Mouse (Mus musculus): ENCODE data around the gene Hmcn2.

Gene Hmcn2

GRCm38 (mm10) chr2:31304801-31305665 is 9.2 kb upstream of the Hmcn2 start:
- no peak for DNase-seq (ENCODE audit: extremely low read depth, insufficient read length, low spot score)

DNA sequence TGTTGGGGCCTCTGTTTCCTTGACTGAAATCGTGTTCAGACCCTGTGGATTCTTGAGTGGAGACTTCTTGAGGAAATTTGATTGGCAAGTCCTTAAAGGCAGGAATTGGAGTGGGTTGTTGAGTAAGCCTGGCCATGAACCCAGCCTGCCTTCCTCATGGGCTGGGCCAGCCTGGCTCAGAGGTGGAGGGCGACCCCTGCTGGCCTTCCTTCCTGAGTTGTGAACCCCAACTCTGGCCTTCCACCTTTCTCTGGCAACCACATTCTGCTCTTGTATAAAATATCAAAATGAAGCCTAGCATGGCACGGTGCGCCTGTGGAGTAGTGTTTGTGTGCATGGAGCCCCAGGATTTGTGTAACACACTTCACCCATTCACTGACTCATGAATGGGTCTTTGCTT is 8.5 kb upstream of the Hmcn2 start:
- no peak for DNase-seq (ENCODE audit: extremely low read depth, insufficient read length, low spot score)

DNA sequence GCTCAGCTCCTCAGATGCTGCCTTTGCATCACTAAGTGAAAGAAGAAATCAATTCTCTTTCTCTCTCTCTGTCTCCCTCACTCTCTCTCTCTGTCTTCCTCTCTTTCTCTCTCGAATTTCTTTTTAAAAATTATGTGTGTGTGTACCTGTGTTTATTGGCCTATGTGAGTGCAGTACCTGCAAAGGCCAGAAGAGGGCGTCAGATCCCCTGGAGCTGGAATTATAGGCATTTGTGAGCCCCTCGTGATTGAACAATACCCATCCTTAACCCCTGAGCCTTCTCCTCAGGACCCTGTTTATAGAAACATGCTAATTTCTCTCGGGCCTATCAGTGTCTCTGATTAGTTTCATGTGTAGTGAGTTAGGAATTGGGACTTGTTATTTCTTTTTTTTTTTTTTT is 6.0 kb upstream of the Hmcn2 start:
- no peak for DNase-seq (ENCODE audit: extremely low read depth, insufficient read length, low spot score)

DNA sequence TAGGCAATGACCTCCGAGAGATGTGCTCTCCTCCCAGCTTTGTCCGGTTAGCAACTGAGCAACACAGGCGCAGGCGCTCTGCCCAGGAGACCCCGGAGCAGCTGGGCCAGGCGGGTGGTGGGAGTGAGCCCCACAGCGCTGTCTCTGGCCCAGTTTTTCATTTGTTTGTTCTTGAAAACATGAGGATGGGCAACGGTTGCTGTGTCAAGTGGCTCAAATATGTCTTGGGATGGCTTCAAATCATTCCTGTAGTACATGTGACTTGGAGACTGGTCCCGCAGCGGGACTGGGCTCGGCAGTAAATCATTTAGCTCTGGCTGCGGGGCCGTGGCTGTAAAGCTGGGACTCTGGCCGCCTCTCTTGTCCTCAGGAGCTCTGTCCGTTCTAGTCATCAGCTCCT is 4.7 kb upstream of the Hmcn2 start:
- DNase-seq (ENCODE audit: extremely low read depth, insufficient read length, low spot score) = no peak

- DNase-seq (ENCODE audit: extremely low read depth, insufficient read length, low spot score) = no peak
Observed at GRCm38 (mm10) chr2:31318162-31318561, 3.9 kb downstream of the Hmcn2 start.

GRCm38 (mm10) chr2:31319200-31319599 is 5.0 kb downstream of the Hmcn2 start:
- DNase-seq (ENCODE audit: extremely low read depth, insufficient read length, low spot score) = no peak

- no peak for DNase-seq (ENCODE audit: extremely low read depth, insufficient read length, low spot score)
Observed at GRCm38 (mm10) chr2:31327186-31327585, 13.0 kb downstream of the Hmcn2 start.

- DNase-seq (ENCODE audit: extremely low read depth, insufficient read length, low spot score) = no peak
Observed at GRCm38 (mm10) chr2:31337706-31338330, 23.6 kb downstream of the Hmcn2 start.

GRCm38 (mm10) chr2:31339826-31340225 is 25.6 kb downstream of the Hmcn2 start:
- DNase-seq (ENCODE audit: extremely low read depth, insufficient read length, low spot score) = no peak

- DNase-seq (ENCODE audit: extremely low read depth, insufficient read length, low spot score) = no peak
Observed at GRCm38 (mm10) chr2:31341726-31342535, 27.7 kb downstream of the Hmcn2 start.

- DNase-seq (ENCODE audit: extremely low read depth, insufficient read length, low spot score) = no peak
Observed at GRCm38 (mm10) chr2:31346096-31346495, 31.9 kb downstream of the Hmcn2 start.

DNA sequence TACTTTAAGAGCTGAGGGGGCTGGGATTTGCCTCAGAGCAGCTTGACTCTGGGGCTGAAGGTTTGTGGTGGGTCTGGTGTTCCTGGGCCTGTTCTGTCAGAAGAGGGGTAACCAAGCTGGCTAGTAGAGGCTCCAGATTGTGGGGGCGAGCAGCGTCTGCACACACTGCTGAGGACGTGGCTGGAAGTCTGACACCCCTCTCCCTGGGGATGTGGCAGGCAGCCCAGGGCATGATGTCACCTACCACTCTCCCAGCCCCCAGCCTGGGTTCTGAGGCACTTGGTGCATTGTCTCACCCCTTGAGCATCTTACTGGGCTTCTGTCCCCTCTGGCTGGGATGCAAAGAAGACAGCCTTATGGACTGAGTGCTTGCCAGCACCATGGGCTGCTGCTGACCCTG is 34.2 kb downstream of the Hmcn2 start:
- DNase-seq (ENCODE audit: extremely low read depth, insufficient read length, low spot score) = no peak

GRCm38 (mm10) chr2:31348850-31349249 is 34.6 kb downstream of the Hmcn2 start:
- no peak for DNase-seq (ENCODE audit: extremely low read depth, insufficient read length, low spot score)

DNA sequence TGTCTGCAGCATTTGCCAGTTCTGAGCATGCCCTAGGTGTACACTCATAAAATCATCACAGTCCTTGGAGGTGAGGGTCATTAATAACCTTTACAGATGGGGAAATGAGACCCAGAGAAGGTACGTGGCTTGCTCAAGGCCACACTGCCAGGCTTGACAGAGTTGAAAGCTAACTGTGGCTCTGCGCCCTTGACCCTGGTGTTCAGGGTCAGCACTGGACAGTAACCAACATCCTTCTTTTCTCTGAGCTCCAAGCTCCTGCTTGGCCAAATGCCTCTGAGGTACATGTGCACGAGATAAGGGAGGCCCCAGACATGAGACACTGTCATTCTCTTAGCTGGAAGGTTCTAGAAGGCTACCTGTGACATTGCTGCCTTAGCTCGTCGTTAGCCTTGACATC is 42.6 kb downstream of the Hmcn2 start:
- DNase-seq (ENCODE audit: extremely low read depth, insufficient read length, low spot score) = no peak

- DNase-seq (ENCODE audit: extremely low read depth, insufficient read length, low spot score) = no peak
Observed at GRCm38 (mm10) chr2:31359316-31359715, 45.1 kb downstream of the Hmcn2 start.

GRCm38 (mm10) chr2:31367186-31367585 is 53.0 kb downstream of the Hmcn2 start:
- no peak for DNase-seq (ENCODE audit: extremely low read depth, insufficient read length, low spot score)

DNA sequence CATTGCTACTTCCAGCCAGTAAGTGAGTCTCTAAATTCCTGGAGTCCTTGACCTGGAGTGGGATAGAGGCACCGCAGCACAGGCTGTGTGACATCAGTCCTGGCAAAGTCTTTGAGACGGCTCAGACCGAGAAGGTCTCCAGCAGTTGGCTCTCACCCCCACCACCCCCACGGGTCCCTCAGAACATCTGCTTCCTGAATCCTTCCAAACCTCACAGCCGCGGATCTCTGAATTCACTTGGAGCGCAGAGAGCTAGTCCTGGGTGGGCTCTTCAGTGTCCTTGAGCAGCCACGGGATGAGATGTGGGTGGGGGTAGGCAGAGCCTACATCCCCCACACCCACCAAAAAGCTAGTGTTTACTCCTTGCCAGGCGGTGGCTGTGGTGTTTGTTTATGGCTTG is 57.2 kb downstream of the Hmcn2 start:
- no peak for DNase-seq (ENCODE audit: extremely low read depth, insufficient read length, low spot score)

DNA sequence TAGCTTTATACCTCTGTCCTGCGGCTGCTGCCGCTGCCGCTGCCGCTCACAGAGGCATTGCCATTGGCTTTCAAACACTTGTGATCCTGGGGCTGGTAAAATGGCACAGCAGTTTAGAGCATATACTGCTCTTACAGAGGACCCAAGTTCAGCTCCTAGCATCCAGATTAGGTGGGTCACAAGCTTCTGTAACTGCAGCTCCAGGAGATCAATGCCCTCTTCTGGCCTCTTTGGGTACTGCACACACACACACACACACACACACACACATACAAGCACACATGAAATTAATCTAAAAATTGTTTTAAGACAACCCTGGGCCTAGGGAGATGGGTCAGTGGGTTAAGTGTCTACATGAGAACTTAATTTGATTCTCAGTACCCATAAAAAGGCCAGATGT is 58.0 kb downstream of the Hmcn2 start:
- DNase-seq (ENCODE audit: extremely low read depth, insufficient read length, low spot score) = no peak

GRCm38 (mm10) chr2:31374415-31374814 is 60.2 kb downstream of the Hmcn2 start:
- no peak for DNase-seq (ENCODE audit: extremely low read depth, insufficient read length, low spot score)

- no peak for DNase-seq (ENCODE audit: extremely low read depth, insufficient read length, low spot score)
Observed at GRCm38 (mm10) chr2:31376057-31376456, 61.8 kb downstream of the Hmcn2 start.

GRCm38 (mm10) chr2:31377481-31377880 is 63.3 kb downstream of the Hmcn2 start:
- no peak for DNase-seq (ENCODE audit: extremely low read depth, insufficient read length, low spot score)
